Mouse (Mus musculus) lung, postnatal 0 days (tissue): ENCODE data around the gene Chmp3.

Experiments used
- CTCF ChIP-seq: IDR thresholded peaks from 2 replicates; pipeline ENCODE4 v1.5.1; 2016; ENCODE audit warnings: antibody characterized with exemption, mild to moderate bottlenecking
- EP300 ChIP-seq: IDR thresholded peaks from 2 replicates; pipeline ENCODE4 v1.6.1; 2016; ENCODE audit warnings: antibody characterized with exemption, mild to moderate bottlenecking, control low read depth

DNA sequence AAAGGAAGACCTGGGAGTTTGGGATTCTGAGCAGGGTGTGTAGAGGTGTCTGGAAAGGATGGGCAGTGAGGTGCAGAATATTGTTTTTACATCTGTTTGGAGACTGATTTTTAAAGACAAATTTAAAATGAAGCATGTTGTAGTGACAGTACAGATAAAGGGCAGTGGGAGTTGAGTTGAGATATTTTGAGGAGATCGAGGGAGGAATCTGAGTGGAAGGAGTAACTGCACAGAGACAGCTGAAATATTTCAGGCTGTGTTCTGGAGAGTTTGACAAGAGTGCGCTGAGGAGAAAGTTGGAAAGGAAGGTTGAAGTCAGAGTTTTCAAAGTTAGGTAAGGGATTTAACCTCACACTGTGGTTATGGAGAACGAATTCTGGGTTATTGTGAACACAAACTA lies 25.0 kb downstream of the Chmp3 start:
- TF ChIP-seq CTCF (no peak), EP300 (no peak)
